Mouse (Mus musculus) v-Abl transformed pro-B cells (cell line): ENCODE data around the gene Hist1h2ak.

Experiments used
- in situ Hi-C, 2 experiments: fragments of 400-800 bp; cut with MboI; formaldehyde crosslinking; loops; one replicate each; pipeline ENCODE4 v1.15.1; 2025; ENCODE audit not compliant: unreplicated experiment in 2 of 2

Hist1h2ak gene

DNA sequence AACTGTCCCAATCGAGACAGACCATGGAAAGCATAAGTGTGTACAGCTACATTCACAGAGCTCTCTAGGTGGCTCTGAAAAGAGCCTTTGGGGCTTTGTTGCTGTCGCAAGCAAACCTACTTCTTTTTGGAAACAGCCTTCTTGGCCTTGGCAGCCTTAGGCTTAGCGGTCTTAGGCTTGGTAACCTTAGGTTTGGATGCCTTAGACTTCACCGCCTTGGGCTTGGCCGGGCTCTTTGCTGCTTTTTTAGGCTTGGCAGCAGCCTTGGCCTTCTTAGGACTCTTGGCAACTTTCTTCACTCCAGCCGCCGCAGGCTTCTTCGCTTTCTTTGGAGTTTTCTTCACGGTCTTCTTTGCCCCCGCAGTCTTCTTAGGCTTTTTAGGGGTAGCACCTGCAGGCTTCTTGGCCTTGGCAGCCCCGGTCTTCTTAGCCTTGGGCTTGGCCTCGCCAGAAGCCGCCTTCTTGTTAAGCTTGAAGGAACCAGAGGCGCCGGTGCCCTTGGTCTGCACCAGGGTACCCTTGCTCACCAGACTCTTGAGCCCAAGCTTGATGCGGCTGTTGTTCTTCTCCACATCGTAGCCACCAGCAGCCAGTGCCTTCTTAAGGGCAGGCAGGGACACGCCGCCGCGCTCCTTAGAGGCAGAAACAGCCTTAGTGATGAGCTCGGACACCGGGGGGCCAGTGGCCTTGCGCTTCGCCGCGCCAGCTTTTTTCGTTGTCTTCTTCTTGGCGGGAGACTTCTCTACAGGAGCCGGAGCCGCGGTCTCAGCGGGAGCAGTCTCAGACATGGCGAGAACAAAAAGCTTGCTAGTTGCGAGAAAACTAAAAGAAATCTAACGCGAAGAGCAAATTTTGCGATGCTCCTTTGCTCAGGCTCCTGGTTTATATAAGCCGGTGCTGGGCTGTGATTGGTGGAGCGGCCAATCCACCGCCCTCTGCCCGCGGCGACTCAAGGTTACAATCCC lies 26.4 kb upstream of the Hist1h2ak start, which contains the start of gene Hist1h1b:
Gene Hist1h1b, minus strand, starts transcription at position 859 of the 965 bp plus-strand sequence.
- in situ Hi-C loops: loop anchor here (10.0 to 25.0 kb wide), 4 partner anchors 45 to 1982 kb away; partner anchors contain the start of genes Hist1h1a (in 1 of the 2), Hist1h2ab (in 1 of the 2), Hist1h2ai (in 1 of the 2) and Hist1h2bl (in 1 of the 2)

DNA sequence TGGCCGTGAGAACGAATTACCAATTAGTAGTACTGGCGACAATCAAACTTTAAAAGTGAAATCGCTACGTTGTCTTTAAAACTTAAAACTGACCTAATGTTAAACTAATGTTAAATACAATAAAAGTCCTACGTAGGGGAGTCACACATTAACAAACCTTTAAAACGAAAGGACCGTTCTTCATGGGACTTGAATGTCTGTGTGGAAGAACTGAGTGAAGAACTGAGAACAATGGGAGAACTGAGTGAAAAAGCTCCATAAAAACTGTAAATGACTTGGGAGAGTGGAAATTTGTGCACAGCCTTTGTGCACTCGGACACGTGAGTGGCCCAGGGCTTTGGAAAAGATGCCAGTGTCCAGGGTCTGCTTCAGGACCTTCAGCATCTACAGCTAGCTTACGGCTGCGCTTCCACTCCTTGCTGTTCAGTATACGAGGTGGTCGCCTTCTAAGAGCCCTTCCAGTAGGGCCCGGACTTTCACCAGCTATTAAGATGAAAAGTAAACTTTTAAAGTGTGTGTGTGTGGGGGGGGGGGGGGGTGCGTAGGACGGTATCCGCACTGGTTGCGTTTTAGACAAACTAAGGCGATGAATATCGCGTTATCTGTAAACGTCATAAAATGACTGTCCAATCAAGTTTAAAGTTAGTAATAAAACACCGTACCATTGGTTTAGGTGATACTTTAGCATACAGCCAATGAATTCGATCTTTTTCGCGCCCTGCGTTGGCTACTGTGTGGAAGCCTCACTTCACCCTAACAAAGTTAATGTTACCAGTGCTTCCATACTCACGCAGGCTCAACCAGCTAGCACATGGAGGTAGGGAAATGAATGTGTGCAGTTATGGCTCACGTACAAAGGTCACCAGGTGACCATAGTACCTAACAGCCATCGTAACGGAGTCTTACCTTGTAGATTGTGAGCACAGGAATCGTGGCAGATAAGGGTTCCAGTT lies 25.5 kb upstream of the Hist1h2ak start:
- in situ Hi-C loops: loop anchor here in 1 of 2 experiments (25.0 kb wide), 2 partner anchors 1808 to 1983 kb away; partner anchors contain the start of genes Hist1h1a, Hist1h2ab, Hist1h3a and Hist1h3b

DNA sequence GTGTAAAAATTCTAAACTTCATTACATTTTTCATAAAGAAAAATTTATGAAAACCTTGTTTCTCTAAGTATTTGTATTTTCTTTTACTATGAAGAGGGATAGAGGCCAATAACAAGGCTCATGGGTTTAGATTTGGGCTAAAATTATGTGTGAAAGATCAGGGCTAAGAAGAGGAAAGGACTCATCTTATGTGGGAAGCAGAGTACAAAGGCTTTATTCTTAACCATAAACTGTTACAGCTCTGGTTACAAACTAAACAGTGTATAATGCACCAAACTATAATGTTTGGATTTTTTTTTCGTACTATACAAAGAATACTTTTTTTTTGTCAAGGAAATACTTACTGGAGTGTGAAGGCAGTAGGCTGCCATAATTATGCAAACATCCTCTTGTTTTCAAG lies 2.1 kb upstream of the Hist1h2ak start:
- in situ Hi-C loops: loop anchor here in 1 of 2 experiments (10.0 kb wide), 1 partner anchor 1799 kb away; the partner anchor contains the start of genes Hist1h1d and Hist1h4f

DNA sequence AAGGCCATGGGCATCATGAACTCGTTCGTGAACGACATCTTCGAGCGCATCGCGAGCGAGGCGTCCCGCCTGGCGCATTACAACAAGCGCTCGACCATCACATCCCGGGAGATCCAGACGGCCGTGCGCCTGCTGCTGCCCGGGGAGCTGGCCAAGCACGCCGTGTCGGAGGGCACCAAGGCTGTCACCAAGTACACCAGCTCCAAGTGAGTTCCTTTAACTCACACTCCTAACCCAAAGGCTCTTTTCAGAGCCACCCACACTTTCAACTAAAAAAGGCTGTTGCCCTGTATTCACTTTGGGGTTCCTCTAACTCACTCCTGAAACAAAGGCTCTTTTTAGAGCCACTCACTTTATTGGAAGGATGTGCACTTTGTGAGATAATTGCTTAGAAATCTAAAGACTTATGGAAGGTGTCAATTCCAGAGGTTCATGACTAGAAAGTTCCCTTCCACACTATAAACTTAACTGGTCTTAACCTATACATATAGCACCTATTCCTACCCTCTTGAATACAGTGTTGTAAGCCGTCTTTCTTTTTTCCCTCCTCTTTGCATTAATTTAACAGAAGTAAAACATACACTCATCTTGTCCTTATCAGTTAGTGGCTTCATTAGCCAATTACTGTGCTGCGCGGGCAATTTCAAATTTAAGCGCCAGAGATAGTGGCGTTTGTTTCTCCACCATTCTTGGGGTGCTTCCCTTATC lies 821 bp upstream of the Hist1h2ak start:
- in situ Hi-C loops: loop anchor here in 1 of 2 experiments (10.0 kb wide), 1 partner anchor 1800 kb away; the partner anchor contains the start of genes Hist1h1d and Hist1h4f

DNA sequence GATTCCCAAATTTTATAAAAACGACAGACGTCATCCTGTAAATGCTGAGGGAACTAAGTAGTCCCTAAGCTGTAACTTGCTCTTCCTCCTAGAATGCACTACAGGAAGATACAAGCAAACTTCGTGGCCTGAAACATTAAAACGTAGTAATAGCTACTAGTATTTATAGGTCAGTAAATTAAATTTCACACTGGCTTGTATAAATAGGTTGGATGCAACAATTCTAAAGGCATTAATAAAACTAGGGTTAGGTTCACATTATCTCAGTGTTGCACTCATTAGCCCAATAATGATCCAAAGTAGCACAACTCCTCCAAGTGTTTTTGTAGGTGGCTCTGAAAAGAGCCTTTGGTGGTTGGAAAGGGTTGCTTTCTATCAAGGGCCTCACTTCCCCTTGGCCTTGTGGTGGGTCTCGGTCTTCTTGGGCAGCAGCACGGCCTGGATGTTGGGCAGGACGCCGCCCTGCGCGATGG lies 540 bp downstream of the Hist1h2ak start:
- in situ Hi-C loops: loop anchor here in 1 of 2 experiments (10.0 kb wide), 1 partner anchor 1802 kb away; the partner anchor contains the start of genes Hist1h1d and Hist1h4f

DNA sequence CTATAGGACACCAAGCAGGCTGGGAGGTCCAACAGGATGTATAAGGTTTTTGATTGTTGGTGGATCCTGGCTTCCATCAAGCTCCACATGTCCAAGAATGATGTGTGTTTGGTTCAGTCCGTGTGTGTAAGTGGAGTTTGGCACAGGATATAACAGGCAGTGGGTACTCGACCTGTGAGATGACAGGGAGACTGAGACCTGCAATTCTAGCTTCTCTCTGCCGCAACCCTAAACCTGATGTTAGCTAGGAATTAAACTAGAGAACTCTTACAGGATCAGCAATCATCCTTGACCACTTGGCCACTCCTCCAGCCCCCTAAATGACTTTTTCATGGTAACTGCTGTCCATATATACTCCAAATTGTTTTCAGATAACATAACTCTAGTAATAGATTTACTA lies 1.3 kb downstream of the Hist1h2ak start:
- in situ Hi-C loops: loop anchor here in 1 of 2 experiments (10.0 kb wide), 1 partner anchor 1802 kb away; the partner anchor contains the start of genes Hist1h1d and Hist1h4f

DNA sequence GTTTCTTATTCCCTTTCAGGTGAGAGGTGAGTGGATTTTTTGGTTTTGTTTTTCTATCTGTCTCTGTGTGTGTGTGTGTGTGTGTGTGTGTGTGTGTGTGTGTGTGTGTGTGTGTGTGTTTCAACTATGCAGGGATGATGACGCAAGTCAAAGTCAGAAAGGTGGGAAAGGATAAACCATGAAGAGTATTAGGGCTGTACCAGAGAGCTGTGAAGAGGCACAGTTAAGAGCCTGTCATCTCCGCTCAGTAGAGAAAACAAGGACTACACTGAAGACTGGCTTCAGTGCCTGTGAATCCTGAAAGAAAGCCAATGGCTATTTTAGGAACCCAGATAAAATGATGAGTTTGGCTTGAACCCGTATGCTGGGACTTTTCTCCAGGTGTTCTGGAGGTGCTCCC lies 1.8 kb downstream of the Hist1h2ak start:
- in situ Hi-C loops: loop anchor here in 1 of 2 experiments (10.0 kb wide), 1 partner anchor 1803 kb away; the partner anchor contains the start of genes Hist1h1d and Hist1h4f

DNA sequence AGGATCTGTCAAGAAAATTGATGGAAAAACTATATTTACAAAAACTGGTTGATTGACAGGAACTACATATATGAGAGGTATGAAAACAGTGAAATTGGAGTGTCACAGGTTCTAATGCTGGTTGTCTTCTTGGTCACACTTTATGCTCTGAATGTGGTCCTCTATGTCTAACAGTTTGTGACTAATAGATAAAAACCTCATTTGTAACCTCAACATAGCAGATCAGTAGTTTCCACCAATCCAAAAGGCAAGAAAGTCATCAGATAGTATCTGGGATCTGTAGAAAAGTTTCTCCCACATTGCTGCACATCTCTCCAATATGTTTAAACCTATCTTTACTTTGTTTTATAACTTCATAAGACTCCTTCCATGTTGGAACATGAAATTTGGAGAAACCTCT lies 2.2 kb downstream of the Hist1h2ak start:
- in situ Hi-C loops: loop anchor here in 1 of 2 experiments (10.0 kb wide), 1 partner anchor 1803 kb away; the partner anchor contains the start of genes Hist1h1d and Hist1h4f

DNA sequence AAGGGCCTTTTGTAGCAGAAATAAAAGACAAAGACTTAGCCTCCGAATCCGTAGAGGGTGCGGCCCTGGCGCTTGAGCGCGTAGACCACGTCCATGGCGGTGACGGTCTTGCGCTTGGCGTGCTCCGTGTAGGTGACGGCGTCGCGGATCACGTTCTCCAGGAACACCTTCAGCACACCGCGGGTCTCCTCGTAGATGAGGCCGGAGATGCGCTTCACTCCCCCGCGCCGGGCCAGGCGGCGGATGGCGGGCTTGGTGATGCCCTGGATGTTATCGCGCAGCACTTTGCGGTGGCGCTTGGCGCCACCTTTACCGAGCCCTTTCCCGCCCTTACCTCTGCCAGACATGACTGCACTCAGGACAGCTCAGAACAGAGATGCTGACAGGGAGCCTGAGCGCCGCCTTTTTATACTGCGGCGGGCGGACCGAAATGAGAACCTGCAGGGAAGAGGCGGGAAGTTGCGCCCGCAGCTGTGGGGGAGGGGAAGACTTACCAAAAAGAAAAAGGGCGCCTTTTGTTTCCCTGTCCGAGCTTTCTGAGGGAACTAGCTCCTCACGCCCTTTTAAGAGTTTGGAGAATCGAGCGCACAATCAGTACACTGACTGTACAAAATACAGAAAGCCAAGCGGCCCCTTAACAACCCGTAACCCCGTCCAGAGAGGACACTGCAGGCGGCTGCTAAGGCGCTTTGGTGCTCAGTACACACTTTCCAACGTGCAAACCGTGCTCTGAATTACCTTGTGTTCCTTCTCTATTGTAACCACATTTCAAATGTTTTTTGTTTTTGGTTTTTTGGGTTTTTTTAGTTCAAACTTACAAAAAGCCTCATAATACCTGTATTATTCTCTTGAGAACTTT lies 3.2 kb downstream of the Hist1h2ak start, which contains the start of gene Hist1h4k:
Gene Hist1h4k, minus strand, starts transcription at position 347 of the 859 bp plus-strand sequence.
- in situ Hi-C loops: loop anchor here in 1 of 2 experiments (10.0 kb wide), 1 partner anchor 1804 kb away; the partner anchor contains the start of genes Hist1h1d and Hist1h4f

DNA sequence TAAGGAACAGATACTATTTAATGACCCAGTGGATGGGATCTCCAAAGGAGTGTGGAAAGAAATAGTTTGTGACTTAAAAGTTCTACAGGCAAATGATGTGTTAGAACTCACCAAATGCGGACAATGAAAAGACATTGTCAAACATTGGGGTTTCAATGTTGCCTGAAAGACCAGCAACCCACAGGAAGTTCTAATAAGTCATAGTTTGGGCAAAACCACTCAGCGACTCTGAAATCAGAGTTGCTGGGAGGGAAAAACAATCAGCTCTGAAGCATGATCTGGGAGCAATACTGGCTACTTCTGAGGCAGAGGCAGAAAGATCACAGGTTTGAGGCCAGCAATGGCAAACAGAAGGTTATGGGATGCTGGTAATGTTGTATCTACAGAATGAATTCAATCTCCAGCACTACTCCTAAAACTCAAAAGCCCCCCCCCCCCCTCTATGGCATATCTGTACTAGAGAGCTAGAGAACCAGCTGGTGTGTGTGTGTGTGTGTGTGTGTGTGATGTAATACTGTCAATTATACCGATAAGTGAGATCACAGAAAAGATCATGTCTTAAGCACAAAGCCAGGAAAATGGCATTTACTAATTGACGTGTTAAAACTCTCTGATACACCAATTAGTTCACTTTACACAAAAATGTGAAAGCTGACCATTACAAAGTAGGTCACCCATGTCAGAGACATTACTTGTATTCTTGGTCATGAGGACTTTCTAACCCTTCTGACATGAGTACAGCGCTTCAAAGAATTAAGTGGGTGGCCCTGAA lies 4.1 kb downstream of the Hist1h2ak start:
- in situ Hi-C loops: loop anchor here (10.0 to 25.0 kb wide), 6 partner anchors 812 to 1805 kb away; partner anchors contain the start of genes Elmo1 (in 2 of the 2), Hist1h1d (in 1 of the 2) and Hist1h4f (in 1 of the 2)

DNA sequence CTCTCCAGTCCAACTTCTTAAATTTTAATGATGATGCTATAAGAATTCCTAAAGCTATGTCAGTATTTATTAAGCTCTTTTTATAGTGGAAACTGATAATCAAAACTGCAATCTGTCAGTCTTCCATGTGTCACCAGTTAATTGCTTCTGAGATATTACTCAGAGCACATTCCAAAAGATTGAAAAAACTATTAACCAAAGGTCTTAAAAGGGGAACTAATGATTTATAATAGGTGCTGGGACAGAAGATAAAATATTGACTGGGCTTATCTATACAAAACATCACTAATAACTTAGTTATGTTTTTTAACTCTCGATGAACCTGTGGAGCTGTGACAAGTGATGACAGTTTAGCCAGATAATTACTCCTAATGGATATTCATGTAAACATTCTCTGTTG lies 8.6 kb downstream of the Hist1h2ak start:
- in situ Hi-C loops: loop anchor here (25.0 kb wide), 5 partner anchors 808 to 1658 kb away; partner anchors contain the start of gene Elmo1 (in 2 of the 2)

DNA sequence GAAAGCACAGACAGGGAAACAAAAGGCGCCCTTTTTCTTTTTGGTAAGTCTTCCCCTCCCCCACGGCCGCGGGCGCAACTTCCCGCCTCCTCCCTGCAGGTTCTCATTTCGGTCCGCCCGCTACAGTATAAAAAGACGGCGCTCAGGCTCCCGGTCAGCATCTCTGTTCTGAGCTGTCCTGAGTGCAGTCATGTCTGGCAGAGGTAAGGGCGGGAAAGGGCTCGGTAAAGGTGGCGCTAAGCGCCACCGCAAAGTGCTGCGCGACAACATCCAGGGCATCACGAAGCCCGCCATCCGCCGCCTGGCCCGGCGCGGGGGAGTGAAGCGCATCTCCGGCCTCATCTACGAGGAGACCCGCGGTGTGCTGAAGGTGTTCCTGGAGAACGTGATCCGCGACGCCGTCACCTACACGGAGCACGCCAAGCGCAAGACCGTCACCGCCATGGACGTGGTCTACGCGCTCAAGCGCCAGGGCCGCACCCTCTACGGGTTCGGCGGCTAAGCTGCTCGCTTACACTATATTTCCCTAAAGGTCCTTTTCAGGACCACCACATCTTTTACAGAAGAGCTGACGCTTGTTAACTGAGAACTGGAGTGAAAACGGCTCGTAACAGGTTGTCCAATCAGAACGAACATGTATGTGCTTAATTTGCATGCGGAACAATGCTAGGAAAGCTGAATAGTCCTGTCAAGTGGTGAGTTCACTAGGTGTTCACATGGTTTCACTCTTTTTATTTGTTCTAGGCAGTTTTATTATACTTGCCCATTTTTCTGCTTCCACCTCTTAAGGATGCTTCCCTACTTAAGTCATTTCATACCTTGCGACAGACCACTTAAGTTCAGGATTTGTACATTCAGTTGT lies 18.5 kb downstream of the Hist1h2ak start, which contains the start of gene Hist1h4j:
Gene Hist1h4j, plus strand, starts transcription at position 159 of the 862 bp plus-strand sequence.
- in situ Hi-C loops: loop anchor here (5.0 to 25.0 kb wide), 10 partner anchors 50 to 1648 kb away; partner anchors contain the start of genes Elmo1 (in 2 of the 2), Hist1h1b (in 1 of the 2), Hist1h2an (in 1 of the 2) and Hist1h2bp (in 1 of the 2)

DNA sequence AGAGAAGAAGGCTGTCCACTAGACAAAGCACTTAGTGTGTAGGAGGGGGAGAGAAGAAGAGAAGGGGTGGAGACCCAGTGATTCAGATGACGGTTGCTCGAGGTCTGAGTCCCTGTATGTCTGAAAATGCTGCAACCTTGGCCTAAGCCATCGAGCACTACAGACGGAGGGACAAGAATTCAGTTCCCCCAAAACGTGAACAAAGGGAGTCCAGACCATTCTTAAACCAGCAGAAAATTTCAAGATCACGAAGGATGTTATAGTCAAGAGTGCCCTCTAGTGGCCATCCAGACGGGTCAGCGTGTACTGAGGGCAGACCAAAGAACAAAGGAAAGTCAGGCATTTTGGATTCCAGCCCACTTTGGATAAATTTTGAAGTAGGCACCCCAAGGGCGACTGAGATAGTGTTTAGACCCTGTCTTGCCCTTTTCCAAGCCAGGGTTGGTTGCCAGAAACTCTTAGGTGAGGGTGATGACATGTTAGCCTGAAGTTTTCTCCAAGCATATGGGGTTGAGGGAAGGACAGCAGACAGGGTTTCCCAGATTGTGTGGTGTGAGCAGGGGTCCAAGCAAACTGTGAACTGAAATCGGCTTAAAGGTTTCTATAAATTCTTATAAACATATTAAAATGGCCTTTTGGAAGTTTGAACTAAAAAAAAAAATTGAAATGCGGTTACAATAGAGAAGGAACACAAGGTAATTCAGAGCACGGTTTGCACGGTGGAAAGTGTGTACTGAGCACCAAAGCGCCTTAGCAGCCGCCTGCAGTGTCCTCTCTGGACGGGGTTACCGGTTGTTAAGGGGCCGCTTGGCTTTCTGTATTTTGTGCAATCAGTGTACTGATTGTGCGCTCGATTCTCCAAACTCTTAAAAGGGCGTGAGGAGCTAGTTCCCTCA lies 19.4 kb downstream of the Hist1h2ak start:
- in situ Hi-C loops: loop anchor here (5.0 to 25.0 kb wide), 10 partner anchors 51 to 1647 kb away; partner anchors contain the start of genes Elmo1 (in 2 of the 2), Hist1h1b (in 1 of the 2), Hist1h2an (in 1 of the 2) and Hist1h2bp (in 1 of the 2)

DNA sequence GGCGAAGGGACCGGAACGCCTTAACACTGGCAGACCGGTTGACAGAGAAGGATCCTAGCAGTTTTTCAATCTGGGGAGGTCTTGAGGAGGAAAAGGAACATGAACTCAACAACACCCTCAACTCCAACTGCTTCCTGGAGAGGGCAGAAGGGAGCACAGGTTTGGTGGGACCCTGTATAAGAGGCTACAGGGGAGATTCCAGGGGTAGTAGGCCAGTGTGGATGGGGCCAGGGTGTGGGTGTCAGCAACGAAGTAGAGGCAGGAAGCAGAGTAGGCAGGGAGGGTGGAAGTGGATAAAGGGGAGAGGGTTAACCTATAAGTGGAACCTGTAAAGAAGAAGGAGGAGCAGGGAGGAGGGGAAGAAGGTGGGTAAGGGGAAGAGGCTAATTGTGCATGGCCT lies 20.2 kb downstream of the Hist1h2ak start:
- in situ Hi-C loops: loop anchor here (5.0 to 25.0 kb wide), 10 partner anchors 51 to 1646 kb away; partner anchors contain the start of genes Elmo1 (in 2 of the 2), Hist1h1b (in 1 of the 2), Hist1h2an (in 1 of the 2) and Hist1h2bp (in 1 of the 2)
